Mouse (Mus musculus): ENCODE results near the gene Ext2. TPM values are rescaled to one million over a fixed set of nuclear protein-coding genes. Genes with fewer than 3 reads are reported as not detected.

Ext2 gene
- polyA plus RNA-seq, 1 experiment from 2014 or later = 68.2 TPM

DNA sequence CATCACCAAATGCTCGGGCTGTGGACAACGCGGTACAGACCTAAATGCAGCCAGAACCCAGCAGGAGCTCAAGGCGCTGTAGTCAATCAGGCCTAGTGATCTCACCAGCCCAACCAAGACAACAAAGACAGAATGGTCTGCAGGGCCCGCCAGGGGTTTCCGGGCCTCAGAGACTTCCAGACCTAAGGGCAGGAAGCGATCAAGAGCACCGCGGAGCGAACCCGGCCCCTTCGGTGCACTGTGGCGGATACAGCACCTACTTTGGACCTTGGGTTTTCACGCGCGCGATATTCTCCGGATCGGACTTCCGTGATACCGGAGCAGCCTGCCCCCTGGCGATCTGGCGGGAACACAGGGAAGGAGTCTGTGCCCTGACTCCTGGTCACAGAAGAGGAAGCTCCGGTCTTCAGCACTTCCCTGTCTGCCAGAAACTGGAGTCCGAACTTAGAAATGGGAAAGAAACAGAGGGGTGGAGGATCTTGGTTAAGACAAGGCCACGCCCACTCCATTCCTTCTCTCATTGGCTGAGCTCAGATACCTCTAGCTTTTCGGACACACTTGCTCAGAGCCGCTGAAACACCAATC lies 27.2 kb upstream of the Ext2 start, which contains the start of gene Accs:
Gene Accs (minus strand): TSS at position 439 of the 585 bp plus-strand sequence.
- Histone ChIP-seq H3K4me2 (ENCODE audit: low read length) (peak within 1 kb of the TSS; percentile 60), H3K36me3 (ENCODE audit: control insufficient read depth, insufficient read depth, low read length) (no peaks in the 10 kb centered on the region), H3K4me3 (ENCODE audit: low read length) (peak within 1 kb of the TSS; percentile 70), H3K27ac (ENCODE audit: low read depth, low read length) (peak within 1 kb of the TSS; percentile 87), H3K4me1 (ENCODE audit: control insufficient read depth, insufficient read depth, low read depth, low read length) (peaks cover 12% of the 10 kb centered on the region), H3K27me3 (replicated peaks; ENCODE audit: control insufficient read depth, insufficient read depth, low read length) (no peaks in the 10 kb centered on the region), H3K9ac (ENCODE audit: low read depth, low read length) (peak within 1 kb of the TSS; percentile 87), H3K9me3 (ENCODE audit: control insufficient read depth, low read length) (no peaks in the 10 kb centered on the region)
- WGBS = 1% methylated on average over 28 of the region's 28 CpGs
- peak; percentile 90 for ATAC-seq

DNA sequence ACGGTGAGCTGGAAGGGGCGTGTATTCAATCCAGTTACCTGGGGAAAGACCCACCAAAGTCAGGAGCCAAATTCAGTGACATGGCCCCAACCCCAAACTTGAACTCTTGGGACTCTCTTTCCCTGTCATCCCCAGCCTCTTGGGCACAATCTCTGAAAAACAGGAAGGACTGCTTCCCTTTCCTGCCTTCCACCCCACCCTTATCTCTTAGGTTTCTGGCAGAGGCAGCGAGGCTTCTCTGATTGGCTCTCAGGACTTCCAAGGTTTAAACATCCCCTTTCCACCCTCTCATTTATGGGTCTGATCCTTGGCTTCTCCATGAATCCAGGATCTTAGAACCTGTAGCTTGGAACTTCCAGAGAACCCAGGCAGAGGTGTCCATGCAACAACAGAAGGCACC lies 19.0 kb upstream of the Ext2 start:
- Histone ChIP-seq H3K9ac (ENCODE audit: low read depth, low read length) (no peak overlapping the region), H3K4me1 (ENCODE audit: control insufficient read depth, insufficient read depth, low read depth, low read length) (no peaks in the 10 kb centered on the region), H3K27me3 (replicated peaks; ENCODE audit: control insufficient read depth, insufficient read depth, low read length) (no peaks in the 10 kb centered on the region), H3K4me2 (ENCODE audit: low read length) (no peak overlapping the region), H3K4me3 (ENCODE audit: low read length) (no peak overlapping the region), H3K9me3 (ENCODE audit: control insufficient read depth, low read length) (no peaks in the 10 kb centered on the region), H3K36me3 (ENCODE audit: control insufficient read depth, insufficient read depth, low read length) (peaks cover 16% of the 10 kb centered on the region; the same call in 1 of the 2 replicates), H3K27ac (ENCODE audit: low read depth, low read length) (no peak overlapping the region)
- ATAC-seq = no peak
- WGBS = 94% methylated on average over 3 of the region's 3 CpGs

DNA sequence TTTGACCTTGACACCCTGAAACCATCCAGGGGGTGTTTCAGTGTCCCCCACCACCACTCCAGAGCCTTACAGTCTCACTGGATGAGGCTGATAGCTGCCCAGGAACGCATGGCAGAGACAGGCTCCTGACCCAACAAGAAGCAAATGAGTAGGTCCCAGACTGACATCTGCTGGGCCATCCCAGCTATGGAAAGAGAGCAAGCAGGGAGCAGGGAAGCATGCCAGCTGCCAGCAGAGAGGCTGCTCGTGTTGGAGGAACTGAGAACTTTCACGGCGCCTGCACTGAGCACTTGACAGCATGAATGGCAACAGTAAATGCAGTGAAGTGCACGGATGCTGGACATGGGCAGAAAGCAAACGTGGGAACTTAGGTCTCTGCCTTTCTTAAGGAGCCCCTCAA lies 17.7 kb upstream of the Ext2 start:
- Histone ChIP-seq H3K4me1 (ENCODE audit: control insufficient read depth, insufficient read depth, low read depth, low read length) (no peaks in the 10 kb centered on the region), H3K9me3 (ENCODE audit: control insufficient read depth, low read length) (no peaks in the 10 kb centered on the region), H3K4me2 (ENCODE audit: low read length) (no peak overlapping the region), H3K9ac (ENCODE audit: low read depth, low read length) (no peak overlapping the region), H3K27ac (ENCODE audit: low read depth, low read length) (no peak overlapping the region), H3K4me3 (ENCODE audit: low read length) (no peak overlapping the region), H3K36me3 (ENCODE audit: control insufficient read depth, insufficient read depth, low read length) (peaks cover 18% of the 10 kb centered on the region; the same call in 1 of the 2 replicates), H3K27me3 (replicated peaks; ENCODE audit: control insufficient read depth, insufficient read depth, low read length) (no peaks in the 10 kb centered on the region)
- ATAC-seq = no peak
- WGBS = 64% methylated on average over 6 of the region's 6 CpGs

DNA sequence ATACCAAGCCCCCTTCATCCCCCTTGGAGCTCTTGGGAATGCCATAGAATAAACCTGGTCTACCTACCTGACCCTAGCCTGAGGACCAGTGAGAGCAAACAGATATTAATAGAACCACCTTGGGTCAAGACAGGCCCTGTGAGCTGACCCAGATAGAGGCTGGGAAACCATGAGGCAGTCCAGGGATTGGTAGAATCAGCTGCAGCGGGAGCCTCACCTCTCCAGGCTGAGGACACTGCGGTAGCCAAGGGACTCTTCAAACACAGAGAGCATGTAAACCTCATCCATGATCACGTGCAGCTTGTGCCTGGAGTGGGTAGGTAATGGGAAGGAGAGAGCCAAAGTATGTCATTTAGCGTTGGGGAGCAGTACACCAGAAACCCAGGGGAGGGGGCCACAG lies 16.6 kb upstream of the Ext2 start:
- Histone ChIP-seq H3K4me3 (ENCODE audit: low read length) (no peak overlapping the region), H3K4me1 (ENCODE audit: control insufficient read depth, insufficient read depth, low read depth, low read length) (no peaks in the 10 kb centered on the region), H3K9me3 (ENCODE audit: control insufficient read depth, low read length) (no peaks in the 10 kb centered on the region), H3K36me3 (ENCODE audit: control insufficient read depth, insufficient read depth, low read length) (peaks cover 16% of the 10 kb centered on the region; the same call in 1 of the 2 replicates), H3K27ac (ENCODE audit: low read depth, low read length) (no peak overlapping the region), H3K27me3 (replicated peaks; ENCODE audit: control insufficient read depth, insufficient read depth, low read length) (no peaks in the 10 kb centered on the region), H3K4me2 (ENCODE audit: low read length) (no peak overlapping the region), H3K9ac (ENCODE audit: low read depth, low read length) (no peak overlapping the region)
- WGBS = 99% methylated on average over 4 of the region's 4 CpGs
- ATAC-seq = no peak

DNA sequence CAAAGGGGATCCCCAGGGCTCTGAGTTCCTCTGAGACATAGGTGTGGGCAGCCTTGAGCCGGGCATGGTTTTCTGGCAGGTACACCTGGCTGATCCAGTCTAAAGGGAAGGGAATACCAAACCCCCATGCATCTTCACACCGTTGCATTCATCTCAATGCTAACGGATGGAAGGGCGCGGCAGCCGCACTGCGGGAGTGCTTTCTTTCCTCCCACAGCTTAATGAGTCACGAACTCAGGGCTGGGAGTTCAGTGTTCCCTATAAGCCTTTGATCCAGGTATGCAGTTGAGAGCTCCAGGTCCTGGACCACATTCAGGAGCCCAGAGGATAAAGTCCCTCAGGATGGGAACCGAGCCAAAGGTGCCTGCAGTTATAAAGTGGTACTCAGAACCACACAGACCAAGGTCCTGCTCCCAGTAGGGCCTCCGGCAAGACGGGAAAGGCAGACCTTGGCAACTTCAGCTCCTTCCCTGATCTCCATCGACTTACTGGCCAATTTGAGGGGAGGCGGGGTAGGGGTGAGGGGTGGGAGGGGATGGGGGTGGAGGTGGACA lies 13.9 kb upstream of the Ext2 start:
- Histone ChIP-seq H3K4me3 (ENCODE audit: low read length) (no peak overlapping the region), H3K9me3 (ENCODE audit: control insufficient read depth, low read length) (no peaks in the 10 kb centered on the region), H3K36me3 (ENCODE audit: control insufficient read depth, insufficient read depth, low read length) (peaks cover 13% of the 10 kb centered on the region; the same call in 1 of the 2 replicates), H3K4me2 (ENCODE audit: low read length) (no peak overlapping the region), H3K27ac (ENCODE audit: low read depth, low read length) (no peak overlapping the region), H3K4me1 (ENCODE audit: control insufficient read depth, insufficient read depth, low read depth, low read length) (no peaks in the 10 kb centered on the region), H3K9ac (ENCODE audit: low read depth, low read length) (no peak overlapping the region), H3K27me3 (replicated peaks; ENCODE audit: control insufficient read depth, insufficient read depth, low read length) (no peaks in the 10 kb centered on the region)
- ATAC-seq = no peak
- whole genome bisulfite sequencing = 79% methylated on average over 13 of the region's 13 CpGs

DNA sequence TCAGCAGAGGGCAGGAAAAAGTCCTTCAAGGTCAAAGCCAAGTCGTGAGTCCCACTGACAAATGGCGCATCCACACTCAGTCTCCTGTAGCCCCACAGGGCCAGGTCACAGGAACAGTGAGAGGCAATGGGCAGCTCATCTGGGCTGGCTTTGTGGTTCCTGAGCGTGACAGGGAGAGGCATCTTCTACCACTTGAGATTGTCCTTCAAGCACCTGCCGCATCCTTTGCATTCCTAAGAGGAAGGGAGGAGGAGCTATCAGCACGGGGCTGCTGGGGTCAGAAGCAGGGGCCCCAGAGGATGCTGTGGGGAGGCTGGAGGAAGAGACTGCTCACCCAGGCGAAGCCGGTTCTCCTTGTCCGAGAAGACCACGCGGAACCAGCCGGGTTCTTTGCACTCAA lies 13.2 kb upstream of the Ext2 start:
- ATAC-seq = no peak
- Histone ChIP-seq H3K4me2 (ENCODE audit: low read length) (no peak overlapping the region), H3K27me3 (replicated peaks; ENCODE audit: control insufficient read depth, insufficient read depth, low read length) (no peaks in the 10 kb centered on the region), H3K27ac (ENCODE audit: low read depth, low read length) (no peak overlapping the region), H3K4me1 (ENCODE audit: control insufficient read depth, insufficient read depth, low read depth, low read length) (no peaks in the 10 kb centered on the region), H3K36me3 (ENCODE audit: control insufficient read depth, insufficient read depth, low read length) (0 out of 2 replicates have a peak, but pooled peaks cover 6% of the 10 kb centered on the region), H3K4me3 (ENCODE audit: low read length) (no peak overlapping the region), H3K9me3 (ENCODE audit: control insufficient read depth, low read length) (no peaks in the 10 kb centered on the region), H3K9ac (ENCODE audit: low read depth, low read length) (no peak overlapping the region)
- WGBS = 86% methylated on average over 11 of the region's 11 CpGs

DNA sequence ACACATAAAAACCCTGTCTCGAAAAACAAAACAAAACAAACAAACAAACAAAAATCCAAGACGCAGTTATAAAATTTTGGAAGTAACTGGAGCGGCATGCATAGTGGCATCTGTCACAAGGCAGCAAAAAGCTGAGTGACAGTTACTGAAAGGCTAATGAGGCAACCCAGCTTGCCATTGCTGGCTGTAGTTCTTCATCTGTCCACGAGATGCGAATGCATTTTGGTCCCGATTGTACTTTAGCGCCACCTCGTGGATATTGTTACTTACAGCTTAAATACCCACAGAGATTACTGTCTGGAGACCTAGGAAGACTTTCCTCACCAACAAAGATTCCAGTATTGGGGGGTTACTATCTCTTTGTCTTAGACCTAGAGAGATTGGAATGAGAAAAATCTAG lies 1.2 kb upstream of the Ext2 start:
- H3K27me3 ChIP-seq (replicated peaks; ENCODE audit: control insufficient read depth, insufficient read depth, low read length) = no peaks in the 10 kb centered on the region
- 14% methylated on average over 8 of the region's 8 CpGs for WGBS
- ATAC-seq = no peak

DNA sequence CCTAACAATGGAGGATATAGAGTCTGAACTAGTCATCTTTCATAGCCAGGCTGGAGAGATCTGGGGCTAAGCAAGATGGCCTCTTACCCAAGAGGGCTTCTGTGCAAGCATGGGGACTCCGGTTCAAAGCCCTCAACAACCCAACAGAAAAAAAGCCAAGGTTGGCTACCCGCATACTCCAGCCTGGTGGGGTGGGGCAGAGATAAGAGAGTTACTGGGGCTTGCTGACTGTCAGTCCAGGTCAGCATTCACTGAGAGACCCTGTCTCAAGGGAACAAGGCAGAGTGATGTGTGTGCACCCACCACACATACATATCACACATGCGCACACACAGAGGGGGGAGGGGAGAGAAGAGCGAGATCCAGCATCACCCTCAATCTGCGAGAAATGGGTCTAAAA lies 4.6 kb downstream of the Ext2 start:
- WGBS = 97% methylated on average over 5 of the region's 5 CpGs
- H3K4me2 ChIP-seq (ENCODE audit: low read length) = no peak overlapping the region
- H3K4me3 ChIP-seq (ENCODE audit: low read length) = no peak overlapping the region
- H3K36me3 ChIP-seq (ENCODE audit: control insufficient read depth, insufficient read depth, low read length) = peaks cover 4% of the 10 kb centered on the region; the same call in 1 of the 2 replicates
- H3K9me3 ChIP-seq (ENCODE audit: control insufficient read depth, low read length) = no peaks in the 10 kb centered on the region
- ATAC-seq = no peak
- H3K27ac ChIP-seq (ENCODE audit: low read depth, low read length) = no peak overlapping the region
- H3K27me3 ChIP-seq (replicated peaks; ENCODE audit: control insufficient read depth, insufficient read depth, low read length) = no peaks in the 10 kb centered on the region
- peaks cover 13% of the 10 kb centered on the region for H3K4me1 ChIP-seq (ENCODE audit: control insufficient read depth, insufficient read depth, low read depth, low read length)
- H3K9ac ChIP-seq (ENCODE audit: low read depth, low read length) = no peak overlapping the region

More for the DNA sequence above, 1.2 kb upstream of the Ext2 start:
- Histone ChIP-seq H3K4me1 (ENCODE audit: control insufficient read depth, insufficient read depth, low read depth, low read length) (peaks cover 13% of the 10 kb centered on the region), H3K9me3 (ENCODE audit: control insufficient read depth, low read length) (no peaks in the 10 kb centered on the region), H3K4me2 (ENCODE audit: low read length) (no peak overlapping the region), H3K9ac (ENCODE audit: low read depth, low read length) (no peak overlapping the region), H3K36me3 (ENCODE audit: control insufficient read depth, insufficient read depth, low read length) (no peaks in the 10 kb centered on the region), H3K27ac (ENCODE audit: low read depth, low read length) (no peak overlapping the region), H3K4me3 (ENCODE audit: low read length) (no peak overlapping the region)

DNA sequence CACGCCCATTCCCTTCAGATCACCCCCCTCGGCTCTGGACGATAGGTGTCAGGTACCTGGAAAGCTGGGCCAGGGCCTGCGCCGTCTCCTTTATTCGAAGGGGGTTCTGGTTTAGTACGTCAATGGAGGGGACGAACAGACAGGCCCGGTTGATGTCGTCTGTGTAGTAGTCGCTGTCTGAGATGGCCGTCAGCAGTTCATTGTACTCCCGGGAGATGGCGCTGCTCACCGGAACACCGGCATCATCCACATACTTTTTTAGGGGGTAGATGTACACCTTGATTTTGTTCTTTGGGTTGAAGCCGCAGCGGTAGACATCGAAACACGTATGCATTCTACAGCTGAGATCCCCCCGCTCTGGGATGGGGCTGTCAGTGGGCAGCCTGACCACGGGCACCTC lies 9.0 kb downstream of the Ext2 start:
- ATAC-seq = no peak
- H3K4me1 ChIP-seq (ENCODE audit: control insufficient read depth, insufficient read depth, low read depth, low read length) = no peaks in the 10 kb centered on the region
- H3K27me3 ChIP-seq (replicated peaks; ENCODE audit: control insufficient read depth, insufficient read depth, low read length) = no peaks in the 10 kb centered on the region
- H3K9me3 ChIP-seq (ENCODE audit: control insufficient read depth, low read length) = no peaks in the 10 kb centered on the region
- no peak overlapping the region for H3K9ac ChIP-seq (ENCODE audit: low read depth, low read length)
- no peak overlapping the region for H3K4me2 ChIP-seq (ENCODE audit: low read length)
- H3K36me3 ChIP-seq (ENCODE audit: control insufficient read depth, insufficient read depth, low read length) = peaks cover 18% of the 10 kb centered on the region
- H3K27ac ChIP-seq (ENCODE audit: low read depth, low read length) = no peak overlapping the region
- 94% methylated on average over 22 of the region's 22 CpGs for WGBS
- H3K4me3 ChIP-seq (ENCODE audit: low read length) = no peak overlapping the region
